Mouse (Mus musculus) spleen, postnatal 4 days (tissue): ENCODE measurements around the gene Btg4.

ENCODE experiments used
- DNase-seq, 2 experiments: peaks; one replicate each; pipeline ENCODE4 v3.0.0; 2022; ENCODE audit warnings: low spot score in 2 of 2

Gene Btg4

GRCm38 (mm10) chr9:51165312-51166180, 104.8 kb downstream of the Btg4 start, which contains the start of gene Gm32742:
TSS of gene Gm32742 (minus strand) at chr9:51165517.
- DNase-seq = no peak

- peak; percentile 19 to 63 for DNase-seq
Observed at GRCm38 (mm10) chr9:51167954-51168353, 107.3 kb downstream of the Btg4 start.

- no peak for DNase-seq
Observed at GRCm38 (mm10) chr9:51168698-51169097, 108.0 kb downstream of the Btg4 start.

- no peak for DNase-seq
Observed at GRCm38 (mm10) chr9:51169133-51169532, 108.4 kb downstream of the Btg4 start.
